Mouse (Mus musculus) common myeloid progenitor, adult 5-6 weeks (primary cell): ENCODE measurements around the gene Pard3b. TPM values are rescaled to one million over a fixed set of nuclear protein-coding genes. Genes with fewer than 3 reads are reported as not detected.
A peak's percentile ranks its signal among the peaks of the same experiment; 100 is the strongest.

Experiments used
- ATAC-seq: replicated peaks from 2 replicates; pipeline ENCODE4 v1.8.0; 2016; ENCODE audit warnings: low read depth, mild to moderate bottlenecking, moderate TSS enrichment, inconsistent platforms; ENCODE audit not compliant: poor library complexity, severe bottlenecking
- total RNA-seq: library from RNA; stranded (forward); fragments of 200-1000, 187-1606 nt; gene quantifications from 2 replicates; pipeline ENCODE4 v1.2.3, GENCODE M21; 2017

Pard3b gene
- total RNA-seq, 1 experiment from 2014 or later: 7.4 TPM

DNA sequence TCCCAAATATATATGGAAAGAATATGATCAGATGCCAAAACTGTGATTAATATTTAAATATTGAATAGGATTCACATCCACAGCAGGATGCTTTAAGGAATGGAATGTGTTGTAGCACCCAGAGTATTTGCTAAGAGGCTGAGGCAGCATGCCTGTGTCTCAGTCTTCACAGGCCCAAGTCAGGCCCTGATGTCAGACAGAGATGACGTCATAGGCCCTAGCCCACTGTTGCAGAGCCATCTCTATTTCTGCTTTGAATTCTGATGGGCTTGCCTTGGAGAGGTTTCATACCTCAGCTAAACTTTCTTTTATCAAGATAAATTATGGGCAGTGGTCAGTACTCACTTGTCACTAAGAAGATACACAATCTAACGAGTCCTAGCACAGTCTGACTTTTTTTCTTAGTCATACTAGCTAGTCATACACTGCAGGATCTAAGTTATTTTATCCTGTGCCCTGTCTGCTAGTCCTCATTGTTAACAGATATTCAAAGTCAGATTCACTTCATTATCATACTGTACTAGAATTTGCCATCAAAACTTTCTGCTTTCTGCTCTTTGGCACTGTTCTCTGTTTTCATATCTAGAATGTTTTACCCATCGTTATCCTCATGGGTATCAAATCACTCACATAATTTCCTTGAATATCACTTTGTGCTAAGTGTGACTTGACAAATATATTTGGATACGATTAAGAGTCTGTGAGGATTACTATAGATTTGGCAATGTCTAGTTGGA is 264.8 kb downstream of the Pard3b start:
- ATAC-seq: no peak

DNA sequence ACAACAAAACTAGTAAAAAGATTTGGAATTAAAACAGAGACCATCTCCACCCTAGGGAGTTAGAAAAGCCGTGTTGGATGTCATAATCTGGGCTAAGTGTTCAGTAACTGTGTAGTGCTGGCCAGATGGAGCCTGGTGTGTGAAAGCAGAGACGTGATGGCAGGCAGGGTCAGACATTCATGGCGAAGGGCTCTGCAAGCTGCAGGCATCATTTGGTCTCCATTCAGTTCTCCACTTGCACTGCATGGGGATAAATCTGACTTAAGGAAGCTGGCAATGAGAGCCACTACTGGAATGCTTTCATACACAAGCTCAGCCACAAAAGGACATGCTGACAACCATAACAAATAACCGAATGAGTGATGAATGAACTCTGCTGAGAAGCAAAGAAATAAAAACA is 265.4 kb downstream of the Pard3b start:
- no peak for ATAC-seq

- ATAC-seq: no peak
Measured at GRCm38 (mm10) chr1:61912931-61913330, 274.3 kb downstream of the Pard3b start.

DNA sequence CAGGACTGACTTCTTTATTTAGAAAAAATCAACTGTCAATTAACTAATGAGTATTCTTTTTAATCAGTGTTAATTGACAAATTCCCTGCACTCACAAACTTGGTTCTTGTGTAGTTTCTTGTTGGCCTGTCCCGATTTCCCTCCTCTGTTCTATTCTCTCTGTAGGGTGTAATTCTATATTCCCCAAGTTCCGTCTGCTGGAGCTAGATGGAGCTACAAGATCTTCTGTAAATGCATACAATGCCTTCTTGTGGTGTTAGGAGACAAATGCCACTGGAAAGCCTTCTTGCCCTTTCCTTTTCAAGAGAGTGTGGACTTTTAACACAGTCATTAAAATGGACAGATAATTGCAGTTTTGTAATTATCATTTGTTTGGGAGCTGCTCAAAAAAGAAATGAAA is 286.3 kb downstream of the Pard3b start:
- ATAC-seq: 0 out of 2 replicates have a peak, but pooled peaks have one; percentile 39

DNA sequence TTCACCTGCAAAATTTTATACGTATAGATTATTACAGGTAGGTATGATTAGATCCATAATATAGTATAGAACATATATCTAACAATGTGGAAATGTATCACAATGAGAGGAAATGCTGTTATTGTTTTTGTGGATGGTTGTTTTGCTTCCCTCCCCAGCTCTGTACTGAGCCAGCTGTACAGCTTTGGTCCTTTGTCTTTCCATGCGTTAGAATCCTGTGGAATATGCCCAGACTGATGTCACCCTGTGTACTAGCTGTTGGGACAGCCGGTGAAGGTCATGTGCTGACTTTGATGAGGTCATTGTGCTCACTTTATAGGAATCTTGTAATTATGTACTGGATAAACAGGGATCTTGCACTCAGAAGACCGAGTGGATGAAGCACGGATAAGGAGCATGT is 286.9 kb downstream of the Pard3b start:
- no peak for ATAC-seq

DNA sequence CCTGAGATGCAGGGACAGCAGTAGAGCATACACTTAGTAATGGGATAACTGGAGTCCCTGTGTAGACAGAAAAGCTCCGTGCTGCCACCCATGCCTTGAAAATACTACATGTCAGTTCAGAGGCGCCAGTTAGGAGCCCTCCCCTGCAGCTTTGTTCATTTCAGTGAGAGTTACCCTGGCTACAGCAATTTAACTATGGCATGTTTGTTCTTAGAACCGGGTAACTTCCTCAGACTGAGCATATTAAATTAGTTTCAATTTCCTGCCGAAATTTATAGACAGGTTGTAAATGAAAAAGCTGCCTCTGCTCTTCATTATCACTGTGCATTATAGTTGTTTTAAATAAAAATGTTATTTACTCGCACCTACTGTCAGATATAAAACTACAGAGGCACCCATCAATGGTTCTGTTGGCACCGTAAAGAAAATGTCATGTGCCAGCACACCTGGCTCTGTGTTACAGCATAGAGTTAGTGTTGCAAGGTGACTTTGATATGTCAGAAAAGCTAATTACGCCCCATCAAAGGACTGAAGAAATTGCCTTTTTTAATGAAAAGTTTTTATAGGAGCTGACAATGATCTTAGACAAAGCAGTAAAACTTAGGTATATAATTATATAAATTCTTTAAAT is 289.6 kb downstream of the Pard3b start:
- no peak for ATAC-seq

GRCm38 (mm10) chr1:61933574-61933973 is 294.9 kb downstream of the Pard3b start:
- no peak for ATAC-seq

GRCm38 (mm10) chr1:61934760-61935159 is 296.1 kb downstream of the Pard3b start:
- ATAC-seq: no peak

GRCm38 (mm10) chr1:61939882-61940281 is 301.3 kb downstream of the Pard3b start:
- no peak for ATAC-seq

- ATAC-seq: no peak
Measured at GRCm38 (mm10) chr1:61961533-61961932, 322.9 kb downstream of the Pard3b start.

- no peak for ATAC-seq
Measured at GRCm38 (mm10) chr1:61962571-61962970, 323.9 kb downstream of the Pard3b start.

GRCm38 (mm10) chr1:61967124-61967523 is 328.5 kb downstream of the Pard3b start:
- ATAC-seq: peak; percentile 63; the same call in 1 of the 2 replicates

- ATAC-seq: no peak
Measured at GRCm38 (mm10) chr1:61967807-61968206, 329.2 kb downstream of the Pard3b start.

DNA sequence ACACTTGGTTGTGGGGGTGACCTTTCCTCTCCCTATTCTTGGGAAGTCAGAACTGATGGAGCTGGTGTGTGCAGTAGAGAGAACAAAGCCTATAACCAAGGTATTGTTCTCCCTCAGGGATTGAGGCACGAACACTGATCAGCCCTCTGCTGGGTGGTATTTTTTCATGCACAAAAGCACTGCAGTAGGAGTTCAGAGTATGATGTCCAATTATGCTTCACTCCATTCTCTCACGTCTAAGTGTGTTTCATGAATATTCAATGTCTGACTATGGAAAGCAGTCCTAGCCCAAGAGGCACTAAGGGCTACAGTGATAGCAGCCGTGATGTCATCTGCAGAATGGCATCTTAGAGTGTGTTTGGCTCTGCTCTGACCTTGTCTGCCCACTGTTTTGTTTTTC is 359.1 kb downstream of the Pard3b start:
- ATAC-seq: no peak

DNA sequence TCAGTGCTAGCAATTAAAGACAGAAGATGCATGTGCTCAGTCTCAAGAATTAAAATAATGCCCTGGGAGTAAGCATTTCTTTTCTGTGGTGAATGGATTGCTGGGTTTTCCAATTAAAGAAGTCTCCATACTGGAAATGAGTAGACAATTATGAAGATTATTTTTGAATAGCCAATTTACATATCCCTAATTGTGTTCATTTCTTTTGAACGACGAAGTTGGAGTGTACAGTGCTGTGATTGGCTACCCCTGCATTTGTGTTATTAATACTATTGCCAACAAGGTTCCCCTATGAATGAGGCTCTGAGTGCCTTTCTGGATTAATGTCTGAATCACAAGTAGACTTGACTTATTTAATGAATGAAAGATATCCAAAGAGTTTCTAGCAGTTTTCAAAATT is 370.2 kb downstream of the Pard3b start:
- no peak for ATAC-seq

DNA sequence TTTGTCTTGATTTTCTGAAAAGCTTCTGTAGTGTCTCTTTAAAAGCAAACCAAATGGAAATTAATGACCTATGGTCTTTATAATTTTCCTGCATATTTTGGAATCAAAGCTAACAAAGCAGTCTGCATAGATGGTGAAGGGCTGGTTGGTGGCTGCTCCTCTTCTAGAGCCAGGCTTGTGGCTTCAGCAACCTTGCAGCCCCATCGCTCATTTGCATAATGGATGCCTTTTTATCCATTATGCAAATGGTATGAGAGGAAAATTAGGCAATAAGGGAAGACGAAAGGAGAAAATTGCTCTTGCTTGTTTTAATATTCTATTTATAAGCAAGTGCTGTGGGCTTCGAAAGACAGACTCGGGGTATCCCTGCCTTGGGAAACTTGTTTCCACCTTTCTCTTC is 373.1 kb downstream of the Pard3b start:
- ATAC-seq: no peak

DNA sequence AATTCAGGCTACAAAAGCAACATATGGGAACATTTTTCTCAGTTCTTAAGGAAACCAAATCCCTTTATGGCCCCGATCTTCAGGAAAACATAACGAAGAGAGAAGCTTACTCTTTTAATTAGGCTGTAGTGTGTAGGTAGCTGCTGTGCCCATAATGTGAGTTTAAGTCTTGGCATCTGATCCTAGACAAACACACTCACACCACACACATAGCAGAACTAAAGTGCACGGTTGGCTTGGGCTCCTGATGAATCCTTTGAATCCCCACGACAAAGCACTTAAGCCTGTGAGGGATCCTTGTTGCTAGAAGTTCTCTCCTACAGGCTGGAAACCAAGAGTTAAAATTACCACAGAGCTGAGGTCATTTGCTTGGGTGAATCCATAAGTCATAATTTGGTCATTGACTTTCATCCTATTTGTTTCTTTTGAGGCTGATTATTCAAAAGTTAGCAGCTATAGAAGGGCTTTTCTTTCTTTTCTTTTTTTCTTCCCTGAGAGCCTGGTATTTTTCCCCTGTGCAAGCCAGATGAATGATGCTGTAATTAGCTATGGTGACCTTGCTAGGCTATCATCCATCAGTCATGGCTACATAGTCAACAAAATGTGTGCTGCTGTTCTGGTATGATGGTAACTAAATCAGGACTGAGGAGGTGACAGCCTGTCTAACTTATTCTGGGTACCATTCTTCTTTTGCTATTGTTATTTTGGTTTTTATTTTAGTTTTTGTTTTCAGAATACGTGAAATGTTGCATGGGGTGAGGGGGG is 378.1 kb downstream of the Pard3b start:
- ATAC-seq: no peak

DNA sequence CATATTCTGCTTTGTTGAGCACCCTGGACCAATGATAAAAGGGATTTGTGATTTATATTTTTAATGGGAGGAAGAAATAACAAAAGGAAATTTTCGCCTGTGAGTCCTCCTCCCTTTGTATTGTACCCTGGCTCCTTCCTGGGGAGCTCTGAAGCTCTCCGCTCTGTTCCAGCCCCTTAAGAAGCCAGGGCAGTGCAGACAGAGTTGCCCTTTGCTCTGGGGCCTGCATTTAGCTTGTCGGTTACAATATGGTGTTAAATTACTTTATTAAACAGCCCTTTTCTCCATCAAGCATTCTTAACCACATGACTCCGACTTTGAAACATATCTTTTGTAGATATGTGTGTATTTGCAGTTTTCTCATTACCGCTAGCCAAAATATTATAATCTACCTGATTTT is 379.7 kb downstream of the Pard3b start:
- ATAC-seq: no peak

DNA sequence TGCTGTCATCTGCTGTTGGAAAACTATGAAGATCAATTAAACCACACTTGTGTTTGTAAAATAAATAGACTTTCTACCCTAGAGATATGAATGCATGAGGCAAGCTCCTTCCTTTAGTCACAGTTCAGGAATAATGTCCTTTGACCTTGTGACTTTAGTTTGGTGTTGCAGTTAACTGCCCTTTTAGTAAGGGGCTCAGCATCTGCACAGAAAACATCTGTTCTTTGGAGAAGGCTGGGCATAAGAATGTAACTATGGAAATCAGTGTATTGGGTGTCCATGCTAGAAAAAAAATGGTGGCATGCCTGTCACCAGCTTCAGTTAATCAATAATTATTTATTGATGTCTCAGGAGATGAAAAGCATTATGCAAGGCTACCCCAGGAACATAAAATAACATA is 381.1 kb downstream of the Pard3b start:
- no peak for ATAC-seq

GRCm38 (mm10) chr1:62041718-62042117 is 403.1 kb downstream of the Pard3b start:
- ATAC-seq: peak; percentile 91

DNA sequence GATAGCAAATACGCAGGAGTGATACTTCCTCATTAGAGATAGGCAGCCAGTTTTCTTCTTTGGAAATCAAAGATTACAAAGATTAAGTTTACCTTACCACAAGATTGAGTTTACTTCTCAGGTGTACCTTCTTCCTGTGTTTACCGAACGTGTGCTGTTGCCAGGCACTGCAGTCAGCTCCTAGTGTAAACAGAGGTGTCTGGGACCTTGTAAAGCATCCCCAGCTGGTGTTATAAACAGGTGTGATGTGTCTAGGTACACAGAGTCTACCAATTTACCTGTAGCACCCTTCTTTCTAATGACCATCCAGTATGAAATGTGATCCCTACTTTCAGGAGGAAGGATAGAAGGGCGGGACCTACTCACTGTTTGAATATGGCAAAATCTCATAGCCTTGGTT is 410.0 kb downstream of the Pard3b start:
- ATAC-seq: no peak
